ENCODE assay signal across 10 mouse cellular contexts in the genomic region with DNA sequence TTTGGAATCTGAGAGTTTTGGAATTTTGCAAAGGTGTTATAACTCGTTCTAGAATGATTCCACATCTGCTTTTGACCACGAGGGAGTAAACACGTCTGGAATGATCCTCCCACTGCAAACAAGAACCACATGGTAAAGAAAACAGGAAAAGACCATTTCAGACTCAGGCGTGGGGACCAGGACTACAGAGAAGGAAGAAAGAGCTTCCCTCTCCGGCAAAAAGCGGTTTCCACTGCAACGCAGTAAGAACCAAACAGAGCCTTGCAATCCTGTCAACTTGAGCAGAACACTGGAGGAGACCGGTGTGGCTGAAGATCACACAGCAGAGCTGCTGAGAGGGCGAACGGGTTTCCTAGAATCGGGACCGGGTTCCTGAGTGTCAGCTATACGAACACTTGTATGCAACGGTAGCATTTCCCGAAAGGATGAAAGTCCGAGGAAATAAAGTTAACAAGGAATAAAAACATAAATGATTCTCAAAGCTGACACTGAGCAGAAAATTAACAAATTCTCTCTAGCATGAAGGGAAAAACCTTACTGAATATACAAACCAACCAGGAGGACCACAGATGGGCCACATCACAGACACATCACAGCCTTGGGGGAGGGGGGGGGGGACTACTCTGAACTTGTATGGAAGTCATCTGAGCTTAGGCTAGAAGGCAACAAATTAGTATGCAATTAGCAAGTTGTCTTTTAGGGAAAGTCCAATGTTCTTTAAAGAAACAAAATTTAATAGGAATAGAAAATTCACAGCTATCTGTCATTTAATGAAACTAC.
DNase-seq lines count a peak whose midpoint lies in the region; ATAC-seq lines count a peak whose summit lies in the region.
"Had no signal": no experiment of that assay in that cellular context is flagged by ENCODE, and none has a peak within 500 bp of the region (broad histone marks: within the 10 kb centered on the region; RNA-seq: fewer than 3 reads in every experiment).

No protein-coding gene starts in this region.

- no peak for ATAC-seq in midbrain, embryonic 15.5 days (replicated peaks)
- no peak for ATAC-seq in embryonic facial prominence, embryonic 12.5 days (ENCODE audit: insufficient number of reproducible peaks, insufficient read depth, low FRiP score, low TSS enrichment)
- ATAC-seq in intestine, embryonic 14.5 days (replicated peaks; ENCODE audit: low FRiP score, low TSS enrichment, low read depth) = no peak
- ATAC-seq: Patski had no signal

- 0 out of 2 replicates have a peak overlapping the region, but pooled peaks have one; percentile 46 for H3K27ac ChIP-seq in midbrain, embryonic 10.5 days (replicated peaks)
- no peak overlapping the region for H3K27ac ChIP-seq in midbrain, embryonic 15.5 days
- peak overlapping the region; percentile 75; the same call in 1 of the 2 replicates for H3K27ac ChIP-seq in embryonic facial prominence, embryonic 12.5 days
- H3K27ac ChIP-seq in intestine, embryonic 14.5 days (ENCODE audit: low read depth) = peak overlapping the region; percentile 71
- H3K27ac ChIP-seq: midbrain, embryonic 12.5 days had no signal

- H3K9me3 ChIP-seq in midbrain, embryonic 10.5 days (replicated peaks) = no peaks in the 10 kb centered on the region
- H3K9me3 ChIP-seq in midbrain, embryonic 15.5 days = no peaks in the 10 kb centered on the region
- no peaks in the 10 kb centered on the region for H3K9me3 ChIP-seq in embryonic facial prominence, embryonic 12.5 days
- H3K9me3 ChIP-seq in intestine, embryonic 14.5 days (ENCODE audit: control insufficient read depth, low read length) = no peaks in the 10 kb centered on the region
- H3K9me3 ChIP-seq: midbrain, embryonic 12.5 days had no signal

- no peaks in the 10 kb centered on the region for H3K36me3 ChIP-seq in midbrain, embryonic 10.5 days
- no peaks in the 10 kb centered on the region for H3K36me3 ChIP-seq in midbrain, embryonic 15.5 days (replicated peaks)
- H3K36me3 ChIP-seq in embryonic facial prominence, embryonic 12.5 days = no peaks in the 10 kb centered on the region
- H3K36me3 ChIP-seq in intestine, embryonic 14.5 days (ENCODE audit: control insufficient read depth, insufficient read depth, low read length) = no peaks in the 10 kb centered on the region
- H3K36me3 ChIP-seq: midbrain, embryonic 12.5 days had no signal

- H3K4me3 ChIP-seq in midbrain, embryonic 10.5 days = no peak overlapping the region
- no peak overlapping the region for H3K4me3 ChIP-seq in midbrain, embryonic 15.5 days
- peak overlapping the region; percentile 8; the same call in 1 of the 2 replicates for H3K4me3 ChIP-seq in embryonic facial prominence, embryonic 12.5 days
- no peak overlapping the region for H3K4me3 ChIP-seq in intestine, embryonic 14.5 days (ENCODE audit: low read depth, low read length)
- H3K4me3 ChIP-seq: midbrain, embryonic 12.5 days had no signal

- no peak for DNase-seq in midbrain, embryonic 10.5 days (ENCODE audit: low spot score)
- no peak for DNase-seq in intestine, embryonic 14.5 days (ENCODE audit: low spot score)
- peak; percentile 15 for DNase-seq in lung, postnatal 14 days
- no peak for DNase-seq in adrenal gland, postnatal 36 days
- DNase-seq in gastrocnemius, postnatal 10 days = no peak
- DNase-seq in layer of hippocampus, postnatal 36 days = no peak

- H3K27me3 ChIP-seq in midbrain, embryonic 10.5 days (ENCODE audit: low read depth, poor library complexity, severe bottlenecking) = no peaks in the 10 kb centered on the region
- H3K27me3 ChIP-seq in midbrain, embryonic 15.5 days (replicated peaks) = no peaks in the 10 kb centered on the region
- H3K27me3 ChIP-seq in embryonic facial prominence, embryonic 12.5 days = no peaks in the 10 kb centered on the region
- no peaks in the 10 kb centered on the region for H3K27me3 ChIP-seq in intestine, embryonic 14.5 days (replicated peaks; ENCODE audit: control insufficient read depth, insufficient read depth, low read length)
- H3K27me3 ChIP-seq: midbrain, embryonic 12.5 days; Patski had no signal

- 77% methylated on average over 16 of the region's 16 CpGs for WGBS in midbrain, embryonic 10.5 days
- WGBS in midbrain, embryonic 15.5 days = 84% methylated on average over 16 of the region's 16 CpGs
- WGBS in embryonic facial prominence, embryonic 12.5 days = 30% methylated on average over 16 of the region's 16 CpGs
- WGBS in intestine, embryonic 14.5 days = 36% methylated on average over 16 of the region's 16 CpGs

- H3K9ac ChIP-seq in midbrain, embryonic 15.5 days = no peak overlapping the region
- H3K9ac ChIP-seq in embryonic facial prominence, embryonic 12.5 days = no peak overlapping the region
- H3K9ac ChIP-seq in intestine, embryonic 14.5 days (ENCODE audit: low read length) = no peak overlapping the region
- H3K9ac ChIP-seq: midbrain, embryonic 12.5 days had no signal

- no peaks in the 10 kb centered on the region for H3K4me1 ChIP-seq in midbrain, embryonic 10.5 days
- H3K4me1 ChIP-seq in midbrain, embryonic 15.5 days = 0 out of 2 replicates have a peak, but pooled peaks cover 3% of the 10 kb centered on the region
- peaks cover 6% of the 10 kb centered on the region; the same call in 1 of the 2 replicates for H3K4me1 ChIP-seq in embryonic facial prominence, embryonic 12.5 days
- H3K4me1 ChIP-seq in intestine, embryonic 14.5 days (replicated peaks; ENCODE audit: control insufficient read depth, insufficient read depth, low read length) = no peaks in the 10 kb centered on the region
- H3K4me1 ChIP-seq: midbrain, embryonic 12.5 days had no signal

- H3K4me2 ChIP-seq in midbrain, embryonic 15.5 days = no peak overlapping the region
- H3K4me2 ChIP-seq in embryonic facial prominence, embryonic 12.5 days (replicated peaks) = peak overlapping the region; percentile 37
- H3K4me2 ChIP-seq in intestine, embryonic 14.5 days (ENCODE audit: low read length) = peak overlapping the region; percentile 41
- H3K4me2 ChIP-seq: midbrain, embryonic 12.5 days had no signal
